Mouse (Mus musculus) intestine, embryonic 16.5 days (tissue): Measurements from ENCODE around the gene Gm20388. TPM values are rescaled to one million over a fixed set of nuclear protein-coding genes. Genes with fewer than 3 reads are reported as not detected.

Experiments
- ATAC-seq: fragments of 200-750 bp; cut with Nextera tagmentation; 2 replicates; pipeline ENCODE4 v1.8.0; 2017; ENCODE audit warnings: moderate TSS enrichment, moderate library complexity
- H3K27ac ChIP-seq: fragments of 300-500 bp; sonication (generic); 2 replicates; pipeline ENCODE4 v1.5.1; 2014; ENCODE audit warnings: mild to moderate bottlenecking, low read length
- H3K27me3 ChIP-seq: fragments of 300-500 bp; sonication (generic); replicated peaks from 2 replicates; pipeline ENCODE4 v1.6.1; 2014; ENCODE audit warnings: low read length, control low read depth, mixed read lengths; ENCODE audit not compliant: control insufficient read depth, insufficient read depth
- H3K36me3 ChIP-seq: fragments of 300-500 bp; sonication (generic); 2 replicates; pipeline ENCODE4 v1.6.1; 2014; ENCODE audit warnings: low read length, control low read depth; ENCODE audit not compliant: control insufficient read depth, insufficient read depth
- H3K4me1 ChIP-seq: fragments of 300-500 bp; sonication (generic); 2 replicates; pipeline ENCODE4 v1.6.1; 2014; ENCODE audit warnings: low read length, control low read depth, mixed read lengths; ENCODE audit not compliant: control insufficient read depth, insufficient read depth
- H3K4me2 ChIP-seq: fragments of 300-500 bp; sonication (generic); 2 replicates; pipeline ENCODE4 v1.6.1; 2014; ENCODE audit warnings: low read depth, low read length, control low read depth
- H3K4me3 ChIP-seq: fragments of 300-500 bp; sonication (generic); 2 replicates; pipeline ENCODE4 v1.5.1; 2014; ENCODE audit warnings: mild to moderate bottlenecking, low read length
- H3K9ac ChIP-seq: fragments of 300-500 bp; sonication (generic); 2 replicates; pipeline ENCODE4 v1.6.1; 2014; ENCODE audit warnings: low read depth, low read length
- H3K9me3 ChIP-seq: fragments of 300-500 bp; sonication (generic); 2 replicates; pipeline ENCODE4 v1.6.1; 2016; ENCODE audit warnings: low read length, control low read depth; ENCODE audit not compliant: control insufficient read depth
- WGBS: fragments of 180-500 bp; shearing (Covaris S2); extraction: QIAGEN DNeasy Blood & Tissue Kit; methylation state at CpG from one replicate; pipeline ENCODE4 v1.1.7; 2014; 5-methylcytosine and 5-hydroxymethylcytosine counted together
- polyA plus RNA-seq: library from polyadenylated mRNA; unstranded; fragments of >200 nt; fragmentation: Nextera tagmentation; extraction: Ambion mirVana; gene quantifications from 2 replicates; pipeline ENCODE4 v1.2.1, GENCODE M21; 2015

Gm20388 gene
- polyA plus RNA-seq, 1 experiment from 2014 or later, result 5.8 TPM

DNA sequence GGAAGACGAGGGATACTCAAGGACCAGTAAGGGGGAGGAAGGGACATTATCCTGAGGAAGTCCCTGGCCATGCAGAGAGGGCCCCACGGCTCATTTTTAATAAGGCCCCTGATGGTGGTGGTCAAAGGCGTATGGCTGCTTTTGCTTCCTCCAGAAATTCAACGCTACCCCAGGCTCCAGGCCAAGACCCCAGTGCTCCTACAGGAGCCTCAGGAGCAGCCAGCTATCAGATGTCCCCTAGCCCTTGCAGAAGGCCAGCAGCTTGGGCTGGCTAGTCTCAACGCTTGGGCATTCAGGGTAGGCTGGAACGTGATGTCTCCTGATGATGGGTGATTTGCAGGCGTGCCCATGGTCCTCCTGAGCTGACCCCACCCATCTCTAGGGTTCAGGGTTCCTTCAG is 521.8 kb downstream of the Gm20388 start:
- Histone ChIP-seq H3K36me3 (no peaks in the 10 kb centered on the region; the same call in 1 of the 2 replicates), H3K4me3 (no peak overlapping the region), H3K4me1 (peaks cover 13% of the 10 kb centered on the region), H3K9ac (no peak overlapping the region), H3K27ac (no peak overlapping the region), H3K27me3 (no peaks in the 10 kb centered on the region), H3K9me3 (peaks cover 5% of the 10 kb centered on the region; the same call in 1 of the 2 replicates), H3K4me2 (no peak overlapping the region)
- no peak for ATAC-seq
- 75% methylated on average over 7 of the region's 7 CpGs for WGBS

DNA sequence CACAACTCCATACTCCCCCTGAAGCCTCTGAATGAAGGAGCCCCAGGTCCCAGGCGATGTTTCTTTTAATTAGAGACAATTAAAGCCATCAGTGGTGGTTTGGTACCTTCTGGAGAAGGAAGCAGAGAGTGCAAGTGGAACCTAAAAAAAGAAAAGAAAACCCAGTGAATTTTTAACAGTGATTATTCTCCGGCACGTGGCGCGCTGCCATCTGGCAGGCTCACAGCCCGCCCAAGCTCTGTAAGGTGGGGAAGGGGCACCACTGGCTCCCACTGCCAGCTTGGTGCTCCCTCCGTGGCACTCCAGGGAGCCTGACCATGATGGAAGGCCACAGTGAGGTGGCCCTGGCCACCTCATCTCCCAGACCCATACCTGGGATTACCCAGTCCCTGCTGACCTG is 522.5 kb downstream of the Gm20388 start:
- no peak for ATAC-seq
- H3K4me2 ChIP-seq, result no peak overlapping the region
- no peaks in the 10 kb centered on the region; the same call in 1 of the 2 replicates for H3K36me3 ChIP-seq
- no peak overlapping the region for H3K9ac ChIP-seq
- no peak overlapping the region for H3K27ac ChIP-seq
- H3K4me1 ChIP-seq, result peaks cover 18% of the 10 kb centered on the region; the same call in 1 of the 2 replicates
- peaks cover 5% of the 10 kb centered on the region; the same call in 1 of the 2 replicates for H3K9me3 ChIP-seq
- 83% methylated on average over 7 of the region's 7 CpGs for WGBS
- H3K27me3 ChIP-seq, result no peaks in the 10 kb centered on the region
- H3K4me3 ChIP-seq, result no peak overlapping the region

DNA sequence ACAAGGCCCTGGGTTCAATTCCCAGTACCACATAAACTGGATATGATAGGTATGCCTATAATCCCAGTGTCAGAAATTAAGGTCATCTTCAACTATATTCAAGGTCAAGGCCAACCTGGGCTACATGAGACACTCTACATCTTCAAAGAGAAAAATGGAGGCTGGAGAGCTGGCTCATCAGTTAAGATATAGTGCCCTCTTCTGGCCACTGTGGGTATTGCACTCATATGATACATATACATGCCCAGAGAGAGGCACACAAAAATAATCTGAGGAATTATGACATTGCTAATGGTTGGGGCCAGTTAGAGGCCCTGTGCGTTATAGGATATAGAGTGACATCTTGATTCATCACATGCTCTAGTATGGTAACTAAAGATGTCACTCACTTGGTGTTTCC is 523.1 kb downstream of the Gm20388 start:
- 100% methylated on average over 1 of the region's 1 CpGs for WGBS
- H3K4me3 ChIP-seq, result no peak overlapping the region
- no peak for ATAC-seq
- no peak overlapping the region for H3K9ac ChIP-seq
- peaks cover 5% of the 10 kb centered on the region; the same call in 1 of the 2 replicates for H3K9me3 ChIP-seq
- no peak overlapping the region for H3K27ac ChIP-seq
- H3K27me3 ChIP-seq, result no peaks in the 10 kb centered on the region
- H3K4me2 ChIP-seq, result no peak overlapping the region
- peaks cover 18% of the 10 kb centered on the region for H3K4me1 ChIP-seq
- H3K36me3 ChIP-seq, result no peaks in the 10 kb centered on the region; the same call in 1 of the 2 replicates

GRCm38 (mm10) chr8:120435781-120436180 is 525.1 kb downstream of the Gm20388 start:
- H3K4me1 ChIP-seq, result peaks cover 33% of the 10 kb centered on the region
- H3K27ac ChIP-seq, result no peak overlapping the region
- ATAC-seq, result no peak
- H3K27me3 ChIP-seq, result no peaks in the 10 kb centered on the region
- WGBS, result 88% methylated on average over 15 of the region's 15 CpGs
- H3K9ac ChIP-seq, result no peak overlapping the region; the same call in 1 of the 2 replicates
- H3K9me3 ChIP-seq, result peaks cover 5% of the 10 kb centered on the region; the same call in 1 of the 2 replicates
- no peaks in the 10 kb centered on the region; the same call in 1 of the 2 replicates for H3K36me3 ChIP-seq
- no peak overlapping the region for H3K4me2 ChIP-seq
- no peak overlapping the region for H3K4me3 ChIP-seq

DNA sequence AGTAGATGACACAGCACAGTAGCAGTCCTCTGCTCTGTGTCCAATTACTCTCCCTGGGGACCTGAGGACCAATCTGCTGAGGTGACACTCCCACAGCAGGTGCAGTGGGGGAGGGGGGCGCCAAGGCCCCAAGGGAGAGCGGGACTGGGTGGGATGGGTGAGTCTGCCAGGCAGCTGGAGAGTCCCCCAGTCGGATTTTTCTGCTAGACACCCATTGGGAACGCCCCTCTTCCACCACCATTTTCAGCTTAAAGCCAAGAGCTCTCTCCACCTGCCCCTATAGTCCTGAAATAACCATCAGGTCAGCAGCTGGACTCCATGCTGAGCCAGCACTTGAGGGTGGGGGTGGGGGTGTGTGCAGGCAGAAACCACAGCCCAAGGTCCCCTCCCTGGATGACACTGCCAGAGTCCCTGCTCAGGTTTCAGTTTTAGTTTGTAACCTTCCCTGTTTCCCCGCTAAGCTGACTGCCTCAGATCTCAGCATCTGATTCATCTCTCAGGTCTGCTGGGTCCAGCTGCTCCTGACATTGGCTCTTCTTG is 525.9 kb downstream of the Gm20388 start:
- peak overlapping the region; percentile 17; the same call in 1 of the 2 replicates for H3K9ac ChIP-seq
- no peaks in the 10 kb centered on the region; the same call in 1 of the 2 replicates for H3K36me3 ChIP-seq
- H3K4me3 ChIP-seq, result no peak overlapping the region
- no peak overlapping the region for H3K27ac ChIP-seq
- no peak for ATAC-seq
- 44% methylated on average over 5 of the region's 5 CpGs for WGBS
- no peaks in the 10 kb centered on the region for H3K27me3 ChIP-seq
- H3K9me3 ChIP-seq, result peaks cover 5% of the 10 kb centered on the region; the same call in 1 of the 2 replicates
- peaks cover 39% of the 10 kb centered on the region for H3K4me1 ChIP-seq
- no peak overlapping the region for H3K4me2 ChIP-seq

- Histone ChIP-seq H3K36me3 (no peaks in the 10 kb centered on the region; the same call in 1 of the 2 replicates), H3K4me1 (peaks cover 46% of the 10 kb centered on the region), H3K27me3 (no peaks in the 10 kb centered on the region), H3K4me3 (no peak overlapping the region), H3K9me3 (peaks cover 5% of the 10 kb centered on the region; the same call in 1 of the 2 replicates), H3K27ac (no peak overlapping the region), H3K9ac (no peak overlapping the region), H3K4me2 (no peak overlapping the region)
- no peak for ATAC-seq
- WGBS, result 73% methylated on average over 1 of the region's 1 CpGs
Measured at GRCm38 (mm10) chr8:120437207-120437606, 526.6 kb downstream of the Gm20388 start.

GRCm38 (mm10) chr8:120437666-120438395 is 527.2 kb downstream of the Gm20388 start:
- ATAC-seq, result no peak
- no peaks in the 10 kb centered on the region for H3K27me3 ChIP-seq
- H3K27ac ChIP-seq, result no peak overlapping the region
- H3K9me3 ChIP-seq, result peaks cover 5% of the 10 kb centered on the region; the same call in 1 of the 2 replicates
- H3K36me3 ChIP-seq, result no peaks in the 10 kb centered on the region; the same call in 1 of the 2 replicates
- peaks cover 52% of the 10 kb centered on the region for H3K4me1 ChIP-seq
- H3K4me3 ChIP-seq, result no peak overlapping the region
- no peak overlapping the region for H3K9ac ChIP-seq
- no peak overlapping the region for H3K4me2 ChIP-seq
- WGBS, result 79% methylated on average over 21 of the region's 21 CpGs

- H3K4me1 ChIP-seq, result peaks cover 55% of the 10 kb centered on the region
- no peaks in the 10 kb centered on the region for H3K36me3 ChIP-seq
- H3K4me2 ChIP-seq, result no peak overlapping the region
- H3K27me3 ChIP-seq, result no peaks in the 10 kb centered on the region
- ATAC-seq, result no peak
- H3K9ac ChIP-seq, result peak overlapping the region; percentile 38; the same call in 1 of the 2 replicates
- no peak overlapping the region for H3K4me3 ChIP-seq
- WGBS, result 28% methylated on average over 19 of the region's 19 CpGs
- H3K9me3 ChIP-seq, result no peaks in the 10 kb centered on the region
- peak overlapping the region; percentile 24; the same call in 1 of the 2 replicates for H3K27ac ChIP-seq
Measured at GRCm38 (mm10) chr8:120439309-120439708, 528.7 kb downstream of the Gm20388 start.

DNA sequence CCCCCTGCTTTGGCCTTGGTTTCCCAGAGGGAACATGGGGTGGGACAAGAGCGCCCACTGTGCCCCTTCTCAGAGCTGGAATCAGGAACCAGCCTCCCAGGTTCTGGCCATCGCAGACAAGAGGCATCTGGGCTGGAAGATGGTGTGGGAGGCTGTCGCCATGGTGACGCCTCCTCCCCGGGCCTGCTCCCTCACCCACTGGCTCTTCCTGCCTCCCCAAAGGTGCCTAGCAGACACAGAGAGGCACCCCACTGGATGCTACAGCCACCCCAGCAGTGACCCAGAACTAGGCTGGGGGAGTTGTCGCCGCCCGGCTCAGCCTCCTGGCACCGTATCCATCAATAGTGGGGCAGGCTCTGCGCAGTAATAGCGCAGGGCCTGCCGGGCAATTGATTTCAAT is 530.1 kb downstream of the Gm20388 start:
- H3K27me3 ChIP-seq, result no peaks in the 10 kb centered on the region
- H3K36me3 ChIP-seq, result no peaks in the 10 kb centered on the region
- peaks cover 69% of the 10 kb centered on the region for H3K4me1 ChIP-seq
- no peak for ATAC-seq
- H3K4me2 ChIP-seq, result no peak overlapping the region
- no peak overlapping the region for H3K27ac ChIP-seq
- no peak overlapping the region for H3K9ac ChIP-seq
- WGBS, result 81% methylated on average over 12 of the region's 12 CpGs
- H3K4me3 ChIP-seq, result no peak overlapping the region
- no peaks in the 10 kb centered on the region for H3K9me3 ChIP-seq
